Mouse (Mus musculus) layer of hippocampus, adult 2 months (tissue): ENCODE results near the gene Klhl1. TPM values are rescaled to one million over a fixed set of nuclear protein-coding genes. Genes with fewer than 3 reads are reported as not detected.
A peak's percentile ranks its signal among the peaks of the same experiment; 100 is the strongest.

ENCODE experiments used
- DNase-seq, 2 experiments: peaks; one replicate each; pipeline ENCODE4 v3.0.0; 2022; ENCODE audit warnings: low spot score in 2 of 2
- H3K27ac ChIP-seq: fragments of 200-600 bp; 2 replicates; pipeline ENCODE4 v1.8.1; 2022
- H3K4me3 ChIP-seq: fragments of 200-600 bp; 2 replicates; pipeline ENCODE4 v1.8.1; 2022; ENCODE audit warnings: mild to moderate bottlenecking
- CTCF ChIP-seq: fragments of 200-600 bp; conservative IDR thresholded peaks from 2 replicates; pipeline ENCODE4 v1.8.1; 2022; ENCODE audit warnings: antibody characterized with exemption, mild to moderate bottlenecking, moderate library complexity
- long read RNA-seq, 2 experiments: library from polyadenylated mRNA; stranded (forward); transcript quantifications; one replicate each; pipeline ENCODE4 v2.0.0; 2021; ENCODE audit warnings: borderline mapping rate in 2 of 2
- total RNA-seq, 2 experiments: library from RNA; stranded (reverse); gene quantifications; 2 replicates each; pipeline ENCODE4 v1.2.3; 2021

Gene Klhl1
- under 1 TPM; 0.72 to 0.74 TPM for total RNA-seq
- long read RNA-seq, experiment 1, partial matches to known transcripts: 0 of 1 reads
- long read RNA-seq, experiment 1, other reads (novel, unspliced or antisense): 1 of 1 reads
- long read RNA-seq, experiment 2, partial matches to known transcripts: 0 of 4 reads
- long read RNA-seq, experiment 2, other reads (novel, unspliced or antisense): 4 of 4 reads

GRCm38 (mm10) chr14:96518954-96519682 lies at the start of gene Klhl1:
Gene Klhl1 (minus strand): TSS chr14:96519102.
- H3K27ac ChIP-seq: peak within 1 kb of the TSS; percentile 16; the same call in 1 of the 2 replicates
- peak; percentile 8 to 20 for DNase-seq
- H3K4me3 ChIP-seq: peak within 1 kb of the TSS; percentile 59
- TF ChIP-seq CTCF: no peak

DNA sequence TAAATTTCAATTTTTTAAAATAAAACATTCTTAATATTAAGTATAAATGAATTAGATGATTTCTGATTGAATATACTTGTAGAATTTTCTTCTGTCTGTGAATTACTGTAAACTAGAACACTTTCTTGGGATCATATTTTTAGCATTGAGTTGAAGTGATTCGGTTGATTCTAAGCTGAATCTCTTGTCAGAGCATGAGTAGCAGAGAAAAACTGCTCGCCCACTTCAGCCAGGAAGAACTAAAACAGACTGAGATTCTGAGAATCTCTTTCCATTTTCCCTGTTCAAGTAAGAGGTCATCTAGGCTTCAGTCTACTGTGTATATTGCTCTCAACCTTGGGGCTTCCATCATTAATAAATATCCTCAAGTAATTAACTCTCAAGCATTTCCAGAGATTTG lies 34.8 kb upstream of the Klhl1 start:
- DNase-seq: no peak
- Histone ChIP-seq H3K27ac (no peak overlapping the region), H3K4me3 (no peak overlapping the region)
- no peak for TF ChIP-seq CTCF

DNA sequence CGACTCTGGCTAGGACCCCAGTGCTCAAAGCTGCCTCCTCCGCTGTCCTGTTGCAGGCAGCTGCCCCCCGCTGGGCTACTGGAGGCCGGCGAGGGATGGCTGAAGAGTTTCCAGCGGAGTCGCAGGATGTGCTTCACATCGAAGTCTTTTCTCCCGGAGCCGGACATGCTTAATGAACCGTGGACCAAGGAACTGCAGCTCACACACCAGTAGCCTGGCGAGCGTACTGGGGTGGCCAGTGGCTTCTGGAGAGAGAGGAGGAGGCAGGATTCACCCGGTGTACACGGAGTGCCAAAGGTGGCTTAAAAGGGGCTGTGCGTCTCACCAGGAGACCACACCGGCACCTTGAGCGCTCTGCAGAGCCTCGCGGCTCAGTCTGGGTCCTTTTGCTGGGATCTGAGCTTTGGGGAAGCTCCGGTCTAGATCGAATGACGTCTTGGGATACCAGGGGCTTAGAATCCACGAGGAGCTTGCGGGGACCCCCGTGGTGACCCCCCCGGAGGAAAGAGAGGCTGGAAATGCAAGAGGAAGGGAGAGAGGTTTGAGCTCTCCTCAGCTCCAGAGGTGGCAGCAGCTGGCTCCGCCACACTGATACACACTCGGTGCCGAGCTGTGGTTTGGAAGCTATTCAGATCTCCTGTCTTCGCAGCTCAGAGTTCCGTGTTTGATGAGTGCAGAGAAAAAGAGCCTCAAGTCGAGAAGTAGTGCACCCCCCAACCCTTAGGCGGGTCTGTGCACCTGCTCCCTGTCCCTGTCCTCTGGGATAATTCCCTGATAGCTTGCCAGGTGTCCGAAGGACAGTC lies 550 bp downstream of the Klhl1 start:
- Histone ChIP-seq H3K4me3 (peak overlapping the region; percentile 59), H3K27ac (peak overlapping the region; percentile 16; the same call in 1 of the 2 replicates)
- no peak for TF ChIP-seq CTCF
- DNase-seq: peak in 1 of 2 experiments; percentile 1

DNA sequence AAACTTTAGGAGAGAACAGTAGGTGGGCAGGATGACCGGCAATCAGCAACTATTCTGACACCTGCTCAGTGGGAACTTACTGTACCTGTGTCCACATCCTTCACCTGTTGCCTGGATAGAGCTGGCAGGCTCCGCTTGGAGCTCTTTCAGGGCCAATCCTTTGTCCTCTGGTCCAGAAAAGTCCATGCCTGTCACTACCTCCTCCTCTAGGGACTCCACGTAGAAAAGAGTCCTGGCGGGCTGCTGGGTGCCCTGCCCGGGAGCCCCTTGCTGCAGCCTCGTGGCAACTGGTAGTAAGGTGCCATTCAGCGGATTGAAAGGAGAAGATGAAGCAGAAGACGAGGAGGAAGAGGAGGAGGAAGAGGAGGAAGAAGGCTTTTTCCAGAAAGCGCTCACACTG lies 1.2 kb downstream of the Klhl1 start:
- no peak for DNase-seq

DNA sequence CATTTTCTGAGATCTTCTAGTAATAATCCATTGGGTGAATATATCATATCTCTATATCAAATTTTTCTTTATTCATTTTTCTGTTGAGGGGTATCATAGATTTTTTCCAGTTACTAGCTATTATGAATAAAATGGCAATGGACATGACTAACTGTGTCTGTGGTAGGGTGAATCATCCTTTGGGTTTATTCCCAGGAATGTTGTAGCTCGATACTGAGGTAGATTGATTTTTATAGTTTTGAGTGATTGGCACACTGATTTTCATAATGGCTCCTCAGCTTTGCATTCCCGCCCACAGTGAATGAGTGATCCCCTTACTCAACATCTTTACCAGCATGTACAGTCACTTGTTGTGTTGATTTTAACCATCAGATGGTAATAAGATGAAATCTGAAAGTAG lies 19.0 kb downstream of the Klhl1 start:
- no peak for TF ChIP-seq CTCF
- DNase-seq: no peak
- no peak overlapping the region for H3K27ac ChIP-seq
- no peak overlapping the region for H3K4me3 ChIP-seq

More for the DNA sequence above, 1.2 kb downstream of the Klhl1 start:
- no peak for TF ChIP-seq CTCF
- peak overlapping the region; percentile 59 for H3K4me3 ChIP-seq
- H3K27ac ChIP-seq: no peak overlapping the region

GRCm38 (mm10) chr14:96471812-96472211 lies 47.1 kb downstream of the Klhl1 start:
- no peak for DNase-seq
- Histone ChIP-seq H3K27ac (no peak overlapping the region), H3K4me3 (no peak overlapping the region)
- no peak for TF ChIP-seq CTCF

- Histone ChIP-seq H3K27ac (no peak overlapping the region), H3K4me3 (no peak overlapping the region)
- no peak for TF ChIP-seq CTCF
- DNase-seq: no peak
Measured at GRCm38 (mm10) chr14:96471336-96471735, 47.6 kb downstream of the Klhl1 start.

DNA sequence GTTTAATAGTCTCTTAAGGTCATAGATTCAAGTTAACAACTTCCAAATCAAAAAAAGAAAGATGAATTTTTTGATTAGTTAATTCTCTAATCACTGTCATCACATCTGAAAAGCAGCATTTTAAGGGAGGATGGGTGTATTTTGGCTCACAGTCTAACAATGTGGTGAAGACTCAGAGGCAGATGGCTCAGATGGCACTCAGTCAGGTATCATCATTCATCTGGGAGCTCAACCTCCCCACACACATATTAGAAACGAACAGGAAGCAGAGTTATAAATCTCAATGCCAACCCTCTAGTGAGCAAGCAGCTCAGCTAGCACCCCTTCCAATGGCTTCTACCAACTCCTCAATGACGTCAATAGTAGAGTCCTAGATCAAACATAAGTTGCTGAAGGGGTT lies 57.1 kb downstream of the Klhl1 start:
- TF ChIP-seq CTCF: no peak
- Histone ChIP-seq H3K4me3 (no peak overlapping the region), H3K27ac (no peak overlapping the region)
- peak; percentile 22 to 28 for DNase-seq

DNA sequence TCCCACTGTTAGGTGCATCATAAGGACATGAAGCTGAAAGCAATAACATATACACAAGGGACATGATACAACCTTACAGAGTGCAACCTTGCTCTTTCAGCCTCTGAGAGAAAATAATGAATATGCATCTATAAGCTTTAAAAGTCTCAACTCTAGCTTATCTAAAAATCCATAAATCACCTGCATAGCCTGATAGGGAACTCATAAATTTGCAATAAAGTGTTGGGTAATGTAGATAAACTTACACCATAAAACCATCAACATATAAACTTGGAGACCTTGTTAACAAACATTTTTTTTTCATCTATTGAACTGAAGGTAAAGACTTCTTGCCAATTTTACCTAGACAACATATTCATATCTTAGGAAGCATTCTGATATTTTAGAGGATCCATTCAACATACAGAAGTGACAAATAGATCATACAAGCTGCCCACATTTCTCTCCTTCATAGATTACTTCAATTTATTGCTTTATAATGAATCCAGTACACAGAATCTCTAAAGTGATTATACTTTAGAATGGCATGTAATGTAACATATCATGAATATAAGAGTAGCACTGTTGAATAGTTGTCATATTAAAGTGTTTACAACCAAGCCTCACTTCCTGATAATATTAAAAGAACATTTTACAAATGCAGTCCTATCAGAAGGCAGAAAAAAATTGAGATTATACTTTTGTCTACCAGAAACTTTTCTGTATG lies 126.7 kb downstream of the Klhl1 start:
- no peak overlapping the region for H3K4me3 ChIP-seq
- no peak for TF ChIP-seq CTCF
- DNase-seq: no peak
- no peak overlapping the region for H3K27ac ChIP-seq

- no peak for TF ChIP-seq CTCF
- Histone ChIP-seq H3K4me3 (no peak overlapping the region), H3K27ac (no peak overlapping the region)
- DNase-seq: no peak
Measured at GRCm38 (mm10) chr14:96362727-96363126, 156.2 kb downstream of the Klhl1 start.

- Histone ChIP-seq H3K4me3 (no peak overlapping the region), H3K27ac (no peak overlapping the region)
- peak in 1 of 2 experiments; percentile 2 for DNase-seq
- TF ChIP-seq CTCF: no peak
Measured at GRCm38 (mm10) chr14:96348220-96348619, 170.7 kb downstream of the Klhl1 start.

DNA sequence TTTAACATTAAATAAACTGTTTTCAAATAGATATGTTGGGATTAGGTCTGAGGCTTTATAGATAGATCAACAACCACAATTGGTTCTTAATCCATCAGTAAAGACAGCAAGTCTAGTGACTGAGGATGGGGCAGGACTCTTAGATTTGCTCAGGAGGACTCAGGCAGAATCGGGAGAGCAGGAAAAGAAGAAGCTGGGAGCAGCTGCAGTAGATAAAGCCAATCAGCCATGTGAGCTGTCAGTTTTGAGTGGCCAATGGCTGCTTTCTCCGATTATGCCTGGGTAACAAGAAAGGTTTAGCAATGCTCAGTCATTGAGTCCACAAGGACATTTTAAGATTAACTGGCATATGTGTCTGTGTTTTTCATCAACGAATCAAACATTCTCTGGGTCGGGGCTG lies 187.8 kb downstream of the Klhl1 start:
- Histone ChIP-seq H3K4me3 (no peak overlapping the region), H3K27ac (no peak overlapping the region)
- DNase-seq: no peak
- no peak for TF ChIP-seq CTCF
